Mouse (Mus musculus): ENCODE data around the gene Duox1. TPM values are rescaled to one million over a fixed set of nuclear protein-coding genes. Genes with fewer than 3 reads are reported as not detected.
A peak's percentile ranks its signal among the peaks of the same experiment; 100 is the strongest.

Duox1 gene
- polyA plus RNA-seq, 1 experiment: 0.05 TPM

DNA sequence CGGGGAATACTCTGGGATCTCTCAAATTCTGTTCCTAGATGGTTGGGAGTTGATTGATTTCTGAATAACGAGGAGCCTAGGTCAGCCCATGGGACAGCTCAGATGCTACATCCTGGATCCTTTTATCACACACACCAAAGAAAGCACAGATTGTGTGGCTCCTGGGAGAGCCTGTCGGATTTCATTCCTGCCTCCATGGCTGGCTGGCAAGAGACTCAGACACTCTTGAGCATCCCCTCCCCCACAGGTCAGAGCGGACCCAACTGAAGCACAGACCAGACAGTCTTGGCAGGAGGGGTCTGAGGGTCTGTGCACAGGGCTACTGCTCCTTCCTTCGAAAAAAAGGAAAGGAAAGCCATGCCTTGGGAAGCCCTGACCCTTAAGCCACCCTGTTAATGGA lies 51.2 kb downstream of the Duox1 start:
- no peaks in the 10 kb centered on the region for H3K27me3 ChIP-seq (ENCODE audit: control insufficient read depth, insufficient read depth, low read length)
- TF ChIP-seq CTCF (IDR thresholded peaks at IDR 0.05; ENCODE audit: borderline replicate concordance, insufficient read depth, low read depth, low read length) (no peak), POLR2A (IDR thresholded peaks at IDR 0.05; ENCODE audit: borderline replicate concordance, insufficient read depth, low read length) (no peak)
- 5% methylated on average over 5 of the region's 5 CpGs for WGBS
- DNase-seq: peak; percentile 77 to 85
- H3K4me1 ChIP-seq (ENCODE audit: control insufficient read depth, insufficient read depth, low read length): peaks cover 34% of the 10 kb centered on the region
- peak overlapping the region; percentile 93 for H3K27ac ChIP-seq (ENCODE audit: insufficient read depth, low read length)
- H3K4me3 ChIP-seq (replicated peaks; ENCODE audit: insufficient read depth, low read depth, low read length): peak overlapping the region; percentile 96

DNA sequence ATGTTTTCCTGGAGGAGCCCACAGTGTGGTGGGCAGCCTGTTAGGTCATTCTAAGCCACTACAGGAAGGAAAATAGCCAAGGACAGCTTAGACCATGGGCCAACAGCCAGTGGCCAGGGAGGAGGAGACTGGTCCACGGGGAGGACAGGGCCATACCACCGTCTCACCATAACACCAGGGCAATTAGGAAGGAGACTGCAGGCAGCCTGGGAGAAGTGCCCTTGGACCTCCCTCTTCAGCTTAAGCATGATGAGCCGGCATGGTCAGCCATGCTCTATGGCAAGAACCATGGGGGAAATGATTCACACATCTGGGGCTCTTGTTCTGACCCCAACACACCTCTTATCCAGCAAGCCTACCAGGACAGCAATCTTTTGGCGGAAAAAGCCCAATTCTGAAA lies 51.7 kb downstream of the Duox1 start:
- peak; percentile 80 to 86 for DNase-seq
- Histone ChIP-seq H3K4me1 (ENCODE audit: control insufficient read depth, insufficient read depth, low read length) (peaks cover 30% of the 10 kb centered on the region), H3K27me3 (ENCODE audit: control insufficient read depth, insufficient read depth, low read length) (no peaks in the 10 kb centered on the region), H3K4me3 (replicated peaks; ENCODE audit: insufficient read depth, low read depth, low read length) (peak overlapping the region; percentile 96), H3K27ac (ENCODE audit: insufficient read depth, low read length) (peak overlapping the region; percentile 93)
- WGBS: 7% methylated on average over 4 of the region's 4 CpGs
- TF ChIP-seq POLR2A (IDR thresholded peaks at IDR 0.05; ENCODE audit: borderline replicate concordance, insufficient read depth, low read length) (peak; percentile 46; the same call in 1 of the 2 replicates), CTCF (IDR thresholded peaks at IDR 0.05; ENCODE audit: borderline replicate concordance, insufficient read depth, low read depth, low read length) (no peak)

DNA sequence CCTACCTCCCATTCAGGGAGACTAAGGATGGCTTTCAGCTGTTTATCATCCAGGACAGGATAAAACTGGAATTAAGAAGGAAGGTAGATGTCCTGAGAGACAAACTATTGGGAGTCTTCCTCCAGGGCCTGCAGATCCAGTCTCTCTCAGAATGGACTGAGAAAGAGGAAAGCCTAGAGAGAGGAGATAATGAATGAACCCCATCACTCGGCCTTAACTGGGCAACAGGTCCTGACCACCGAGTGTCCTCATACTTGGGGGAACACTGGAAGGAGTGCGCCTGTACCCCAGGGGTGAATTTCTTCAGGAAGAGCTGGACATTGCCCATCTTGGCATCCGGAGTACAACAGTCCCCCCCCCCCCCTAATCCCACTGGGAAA lies 52.2 kb downstream of the Duox1 start:
- peaks cover 25% of the 10 kb centered on the region for H3K4me1 ChIP-seq (ENCODE audit: control insufficient read depth, insufficient read depth, low read length)
- no peak for TF ChIP-seq CTCF (IDR thresholded peaks at IDR 0.05; ENCODE audit: borderline replicate concordance, insufficient read depth, low read depth, low read length)
- no peak for TF ChIP-seq POLR2A (IDR thresholded peaks at IDR 0.05; ENCODE audit: borderline replicate concordance, insufficient read depth, low read length)
- H3K27ac ChIP-seq (ENCODE audit: insufficient read depth, low read length): peak overlapping the region; percentile 93
- peak overlapping the region; percentile 96 for H3K4me3 ChIP-seq (replicated peaks; ENCODE audit: insufficient read depth, low read depth, low read length)
- no peak for DNase-seq
- no peaks in the 10 kb centered on the region for H3K27me3 ChIP-seq (ENCODE audit: control insufficient read depth, insufficient read depth, low read length)
- WGBS: 8% methylated on average over 4 of the region's 4 CpGs

DNA sequence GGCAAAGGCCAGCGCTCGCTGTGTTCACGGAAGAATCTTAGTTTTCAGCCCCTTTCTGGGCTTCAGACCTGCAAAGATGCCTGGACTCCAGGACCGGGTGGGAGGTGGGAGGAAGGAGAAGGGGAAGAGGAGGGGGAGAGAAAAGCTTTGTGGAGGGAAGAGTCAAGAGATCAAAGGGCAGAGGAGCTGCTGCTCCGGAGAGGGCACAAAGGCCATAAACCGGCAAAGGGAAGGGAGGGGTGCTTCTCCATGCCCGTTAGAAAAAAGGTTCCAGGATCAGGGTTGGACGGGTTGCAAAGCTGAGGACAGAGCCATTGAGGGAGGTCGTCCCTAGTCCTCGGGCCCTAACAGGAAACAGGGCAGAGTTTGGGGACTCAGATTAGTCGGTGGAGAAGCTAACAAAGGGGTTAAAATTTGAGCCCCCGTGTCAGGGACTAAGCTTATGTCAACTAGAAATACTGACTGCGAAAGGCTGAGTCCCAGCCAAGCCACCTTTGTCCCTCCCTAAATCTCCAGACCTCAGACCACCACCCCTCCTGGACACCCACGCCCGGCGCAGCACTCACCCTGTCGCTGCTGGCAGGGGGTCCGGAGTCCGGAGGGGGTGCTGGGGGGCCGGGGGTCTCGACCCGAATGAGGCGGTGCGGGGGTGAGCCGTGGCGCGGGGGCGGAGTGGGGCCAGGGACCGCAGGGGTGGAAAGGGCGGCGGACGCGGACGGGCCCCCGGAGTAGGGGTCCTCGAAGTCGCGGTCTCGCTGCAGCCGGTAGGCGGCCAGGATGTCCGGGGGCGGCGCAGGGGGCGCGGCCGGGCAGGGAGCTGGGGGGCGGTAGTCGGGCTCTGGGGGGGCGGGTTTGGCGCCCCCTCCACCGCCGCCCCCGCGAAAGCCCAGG lies 52.9 kb downstream of the Duox1 start:
- Histone ChIP-seq H3K27ac (ENCODE audit: insufficient read depth, low read length) (peak overlapping the region; percentile 93), H3K27me3 (ENCODE audit: control insufficient read depth, insufficient read depth, low read length) (no peaks in the 10 kb centered on the region), H3K4me3 (replicated peaks; ENCODE audit: insufficient read depth, low read depth, low read length) (peak overlapping the region; percentile 96), H3K4me1 (ENCODE audit: control insufficient read depth, insufficient read depth, low read length) (peaks cover 20% of the 10 kb centered on the region)
- WGBS: 2% methylated on average over 47 of the region's 55 CpGs
- no peak for TF ChIP-seq POLR2A (IDR thresholded peaks at IDR 0.05; ENCODE audit: borderline replicate concordance, insufficient read depth, low read length)
- peak; percentile 47 to 55 for DNase-seq

DNA sequence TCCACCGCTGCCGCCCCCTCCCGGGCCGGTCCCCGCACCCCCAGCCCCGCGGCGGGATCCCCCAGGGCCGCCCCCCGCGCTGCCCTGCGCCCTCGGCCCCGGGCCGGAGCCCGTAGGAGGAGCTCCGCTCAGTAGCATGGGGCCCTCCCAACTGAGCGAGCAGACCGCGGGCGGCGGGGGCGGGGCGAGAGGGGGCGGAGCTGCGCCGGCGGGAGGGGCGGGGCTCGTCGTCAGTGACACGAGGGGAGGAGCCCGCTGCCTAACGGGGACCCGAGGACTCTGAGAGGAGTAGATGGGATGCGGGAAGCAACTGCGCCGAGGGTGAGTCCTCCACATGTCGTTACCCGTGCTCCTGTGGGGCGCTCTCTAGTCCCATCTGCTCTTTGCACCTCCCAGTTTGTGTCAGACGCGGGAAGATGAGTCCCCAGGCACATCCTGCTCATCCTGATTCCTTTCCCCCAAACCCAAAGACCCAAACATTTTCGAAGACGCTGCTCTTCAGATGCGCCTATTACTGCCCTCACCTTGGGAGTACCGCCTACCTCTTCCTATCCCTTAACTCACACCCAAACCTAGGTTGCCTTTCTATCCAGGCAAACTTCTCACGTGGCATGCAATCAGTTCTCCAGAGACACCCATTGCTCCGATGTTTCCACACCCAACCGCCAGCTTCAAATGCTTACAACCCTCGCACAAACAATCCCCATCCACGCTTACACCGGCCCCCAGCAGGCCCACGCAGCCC lies 53.7 kb downstream of the Duox1 start, which contains the start of gene Shf:
Gene Shf (minus strand): TSS at position 168 of the 745 bp plus-strand sequence.
- Histone ChIP-seq H3K4me3 (replicated peaks; ENCODE audit: insufficient read depth, low read depth, low read length) (peak within 1 kb of the TSS; percentile 96), H3K4me1 (ENCODE audit: control insufficient read depth, insufficient read depth, low read length) (peaks cover 13% of the 10 kb centered on the region), H3K27ac (ENCODE audit: insufficient read depth, low read length) (peak within 1 kb of the TSS; percentile 93), H3K27me3 (ENCODE audit: control insufficient read depth, insufficient read depth, low read length) (no peaks in the 10 kb centered on the region)
- peak; percentile 93 for DNase-seq
- TF ChIP-seq CTCF (IDR thresholded peaks at IDR 0.05; ENCODE audit: borderline replicate concordance, insufficient read depth, low read depth, low read length): no peak
- peak; percentile 95; the same call in 1 of the 2 replicates for TF ChIP-seq POLR2A (IDR thresholded peaks at IDR 0.05; ENCODE audit: borderline replicate concordance, insufficient read depth, low read length)
- 1% methylated on average over 48 of the region's 54 CpGs for WGBS

DNA sequence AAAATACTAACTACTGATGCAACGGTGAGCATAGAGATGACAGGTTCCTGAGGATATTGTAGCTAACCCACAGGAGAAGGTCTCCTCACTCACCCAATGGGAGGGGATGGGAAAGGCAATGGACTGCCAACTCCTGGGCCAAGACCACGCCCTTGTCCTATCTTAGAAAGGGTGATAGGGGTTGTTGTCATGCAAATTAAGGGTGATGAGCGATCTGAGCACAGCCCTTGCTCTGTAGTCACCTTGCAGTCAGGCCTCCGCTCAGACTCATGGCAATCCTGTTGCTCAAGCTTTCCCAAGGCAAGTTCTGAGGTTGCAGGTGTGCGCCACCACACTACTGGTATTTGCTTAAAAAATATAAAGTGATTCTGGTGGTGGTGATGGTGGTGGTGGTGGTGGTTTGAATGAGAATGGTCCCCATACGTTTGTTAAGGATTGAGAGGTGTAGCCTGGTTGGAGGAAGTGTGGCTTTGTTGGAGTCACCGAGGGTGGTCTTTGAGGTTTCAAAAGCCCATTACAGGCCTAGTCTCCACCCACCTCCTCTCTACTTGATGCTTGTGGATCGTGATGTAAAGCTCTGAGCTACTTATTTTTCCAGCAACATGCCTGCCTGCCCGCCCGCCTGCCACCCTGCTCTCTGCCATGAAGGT lies 54.8 kb downstream of the Duox1 start:
- Histone ChIP-seq H3K4me1 (ENCODE audit: control insufficient read depth, insufficient read depth, low read length) (peaks cover 6% of the 10 kb centered on the region), H3K27me3 (ENCODE audit: control insufficient read depth, insufficient read depth, low read length) (no peaks in the 10 kb centered on the region), H3K4me3 (replicated peaks; ENCODE audit: insufficient read depth, low read depth, low read length) (no peak overlapping the region), H3K27ac (ENCODE audit: insufficient read depth, low read length) (peak overlapping the region; percentile 13; the same call in 1 of the 2 replicates)
- 69% methylated on average over 10 of the region's 10 CpGs for WGBS
- TF ChIP-seq CTCF (IDR thresholded peaks at IDR 0.05; ENCODE audit: borderline replicate concordance, insufficient read depth, low read depth, low read length) (no peak), POLR2A (IDR thresholded peaks at IDR 0.05; ENCODE audit: borderline replicate concordance, insufficient read depth, low read length) (no peak)
- peak; percentile 19 to 23 for DNase-seq

DNA sequence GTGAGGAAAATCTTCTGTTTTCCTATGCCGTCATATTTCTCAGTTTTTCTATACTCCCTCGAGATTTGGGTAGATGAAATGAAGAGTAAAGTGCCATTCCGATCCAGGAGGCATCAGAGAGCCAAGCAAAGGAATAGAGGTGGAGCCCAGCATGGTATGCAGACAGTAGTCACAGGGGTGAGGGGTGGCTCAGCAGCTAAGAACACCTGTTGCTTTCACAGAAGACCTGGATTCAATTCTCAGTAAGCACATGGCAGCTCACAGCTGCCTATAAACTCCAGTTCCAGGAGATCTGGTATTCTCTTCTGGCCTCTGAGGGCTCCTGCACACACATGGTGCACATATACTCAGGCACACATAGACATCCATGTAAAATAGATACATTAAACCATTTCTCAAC lies 56.6 kb downstream of the Duox1 start:
- no peaks in the 10 kb centered on the region for H3K27me3 ChIP-seq (ENCODE audit: control insufficient read depth, insufficient read depth, low read length)
- 81% methylated on average over 3 of the region's 3 CpGs for WGBS
- no peak overlapping the region for H3K27ac ChIP-seq (ENCODE audit: insufficient read depth, low read length)
- H3K4me3 ChIP-seq (replicated peaks; ENCODE audit: insufficient read depth, low read depth, low read length): no peak overlapping the region
- H3K4me1 ChIP-seq (ENCODE audit: control insufficient read depth, insufficient read depth, low read length): peaks cover 4% of the 10 kb centered on the region
- no peak for DNase-seq
- no peak for TF ChIP-seq CTCF (IDR thresholded peaks at IDR 0.05; ENCODE audit: borderline replicate concordance, insufficient read depth, low read depth, low read length)
- TF ChIP-seq POLR2A (IDR thresholded peaks at IDR 0.05; ENCODE audit: borderline replicate concordance, insufficient read depth, low read length): no peak
